Mouse (Mus musculus): ENCODE measurements at regions not wholly inside any gene's neighbourhood (a gene's known extent, or its start where the extent isn't known, plus 50 kb on each side); places are given as distances from the start of the nearest gene placed in this dataset.

DNA sequence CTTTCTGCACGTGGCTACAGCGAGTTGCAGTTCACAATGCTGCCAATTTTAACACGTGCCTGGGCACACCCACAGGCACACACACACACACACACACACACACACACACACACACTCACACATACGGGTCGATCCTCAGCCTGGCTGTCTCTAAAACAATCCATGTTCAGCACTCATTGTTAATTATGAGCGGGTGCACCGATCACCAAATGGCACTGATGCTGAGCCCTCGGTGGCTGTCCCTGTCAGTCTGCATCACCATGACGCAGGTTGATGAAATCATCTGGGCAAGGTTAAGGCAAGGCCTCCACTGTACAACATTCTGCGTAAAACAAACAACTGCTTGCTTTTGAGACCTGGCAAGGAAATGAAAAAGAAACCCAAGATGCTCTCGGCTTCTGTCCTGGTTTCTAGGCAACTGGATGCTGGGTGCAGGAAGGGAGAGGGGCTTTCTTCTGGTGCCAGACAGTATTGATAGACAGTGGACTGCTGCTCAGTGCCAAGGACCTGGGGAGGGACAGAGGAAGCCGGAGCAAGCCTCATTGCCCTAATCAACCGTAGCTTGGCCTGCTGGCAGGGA is 187.3 kb downstream of the Wdr11 start:
- TF ChIP-seq POLR2A (IDR thresholded peaks at IDR 0.05; ENCODE audit: borderline replicate concordance, insufficient read depth, low read length) (no peak), CTCF (IDR thresholded peaks at IDR 0.05; ENCODE audit: borderline replicate concordance, insufficient read depth, low read depth, low read length) (no peak)
